Mouse (Mus musculus) embryonic facial prominence, embryonic 10.5 days (tissue): Measurements from ENCODE around the gene Gm11758. TPM values are rescaled to one million over a fixed set of nuclear protein-coding genes. Genes with fewer than 3 reads are reported as not detected.
"Not testable (repeated sequence)": the region's sequence is repeated elsewhere in the genome, so short reads cannot be mapped to it uniquely, and the experiment has no call there.

ENCODE experiments used
- DNase-seq: peaks from one replicate; pipeline ENCODE4 v3.0.0-alpha.2; 2017; ENCODE audit warnings: low spot score
- H3K27ac ChIP-seq: fragments of 300-500 bp; sonication (generic); replicated peaks from 2 replicates; pipeline ENCODE4 v1.5.1; 2016; ENCODE audit warnings: mild to moderate bottlenecking
- H3K27me3 ChIP-seq: fragments of 300-500 bp; sonication (generic); replicated peaks from 2 replicates; pipeline ENCODE4 v1.6.1; 2016; ENCODE audit warnings: low read depth, mild to moderate bottlenecking; ENCODE audit not compliant: poor library complexity, severe bottlenecking
- H3K36me3 ChIP-seq: fragments of 300-500 bp; sonication (generic); replicated peaks from 2 replicates; pipeline ENCODE4 v1.6.1; 2016; ENCODE audit warnings: mild to moderate bottlenecking, moderate library complexity
- H3K4me1 ChIP-seq: fragments of 300-500 bp; sonication (generic); 2 replicates; pipeline ENCODE4 v1.6.1; 2016
- H3K4me3 ChIP-seq: fragments of 300-500 bp; sonication (generic); 2 replicates; pipeline ENCODE4 v1.5.1; 2016; ENCODE audit warnings: mild to moderate bottlenecking, moderate library complexity
- H3K9me3 ChIP-seq: fragments of 300-500 bp; sonication (generic); 2 replicates; pipeline ENCODE4 v1.6.1; 2016; ENCODE audit warnings: mild to moderate bottlenecking
- WGBS: fragments of 180-500 bp; shearing (Covaris S2); methylation state at CpG from one replicate; pipeline ENCODE4 v1.1.7; 2016; 5-methylcytosine and 5-hydroxymethylcytosine counted together
- polyA plus RNA-seq: library from polyadenylated mRNA; unstranded; fragments of >200 nt; fragmentation: Nextera tagmentation; extraction: Ambion mirVana; gene quantifications from 2 replicates; pipeline ENCODE4 v1.2.1, GENCODE M21; 2016

Gene Gm11758
- not detected in 2 replicates for polyA plus RNA-seq

DNA sequence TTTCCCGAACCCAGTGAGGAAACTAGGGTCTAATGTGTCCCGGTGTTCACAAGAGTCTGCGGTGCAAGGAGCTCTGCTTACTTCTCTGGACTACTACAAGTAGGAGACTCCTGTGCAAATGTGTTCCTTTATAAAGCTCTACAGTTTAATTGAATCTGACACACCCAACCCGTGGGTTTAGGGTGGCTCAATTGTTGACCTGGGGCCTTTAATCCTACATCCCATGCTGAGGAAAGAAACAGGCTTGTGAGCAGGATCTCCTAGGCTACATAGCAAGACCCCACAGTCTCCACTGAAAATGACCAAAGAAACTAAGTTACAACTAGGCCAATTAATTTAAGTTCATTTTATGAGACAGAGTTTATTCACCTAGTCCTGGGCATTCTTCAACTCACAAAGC lies at the start of gene Gm11758:
TSS of gene Gm11758 (minus strand) at position 101 of the 400 bp plus-strand sequence.
- H3K9me3 ChIP-seq, H3K36me3 ChIP-seq, H3K4me1 ChIP-seq, H3K27ac ChIP-seq, H3K27me3 ChIP-seq, H3K4me3 ChIP-seq, DNase-seq: not testable (repeated sequence)
- WGBS: no CpG with 5 or more reads among the region's 4 CpGs

DNA sequence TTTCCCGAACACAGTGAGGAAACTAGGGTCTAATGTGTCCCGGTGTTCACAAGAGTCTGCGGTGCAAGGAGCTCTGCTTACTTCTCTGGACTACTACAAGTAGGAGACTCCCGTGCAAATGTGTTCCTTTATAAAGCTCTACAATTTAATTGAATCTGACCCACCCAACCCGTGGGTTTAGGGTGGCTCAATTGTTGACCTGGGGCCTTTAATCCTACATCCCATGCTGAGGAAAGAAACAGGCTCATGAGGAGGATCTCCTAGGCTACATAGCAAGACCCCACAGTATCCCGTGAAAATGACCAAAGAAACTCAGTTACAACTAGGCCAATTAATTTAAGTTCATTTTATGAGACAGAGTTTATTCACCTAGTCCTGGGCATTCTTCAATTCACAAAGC lies 44.6 kb upstream of the Gm11758 start, which contains the start of gene Gm11756:
TSS of gene Gm11756 (minus strand) at position 101 of the 400 bp plus-strand sequence.
- H3K9me3 ChIP-seq, H3K27me3 ChIP-seq, H3K4me1 ChIP-seq, H3K27ac ChIP-seq, H3K4me3 ChIP-seq, DNase-seq, H3K36me3 ChIP-seq: not testable (repeated sequence)
- WGBS: 87% methylated on average over 6 of the region's 6 CpGs

GRCm38 (mm10) chr4:73905853-73906252 lies 29.8 kb upstream of the Gm11758 start, which contains the start of gene Gm13871:
Gene Gm13871, minus strand, starts transcription at chr4:73905953.
- DNase-seq, H3K27me3 ChIP-seq, H3K9me3 ChIP-seq, H3K27ac ChIP-seq, H3K4me1 ChIP-seq, H3K36me3 ChIP-seq, H3K4me3 ChIP-seq: not testable (repeated sequence)
- no CpG with 5 or more reads among the region's 4 CpGs for WGBS

DNA sequence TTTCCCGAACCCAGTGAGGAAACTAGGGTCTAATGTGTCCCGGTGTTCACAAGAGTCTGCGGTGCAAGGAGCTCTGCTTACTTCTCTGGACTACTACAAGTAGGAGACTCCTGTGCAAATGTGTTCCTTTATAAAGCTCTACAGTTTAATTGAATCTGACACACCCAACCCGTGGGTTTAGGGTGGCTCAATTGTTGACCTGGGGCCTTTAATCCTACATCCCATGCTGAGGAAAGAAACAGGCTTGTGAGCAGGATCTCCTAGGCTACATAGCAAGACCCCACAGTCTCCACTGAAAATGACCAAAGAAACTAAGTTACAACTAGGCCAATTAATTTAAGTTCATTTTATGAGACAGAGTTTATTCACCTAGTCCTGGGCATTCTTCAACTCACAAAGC lies 14.9 kb upstream of the Gm11758 start, which contains the start of gene Gm11757:
TSS of gene Gm11757 (minus strand) at position 101 of the 400 bp plus-strand sequence.
- H3K27me3 ChIP-seq, H3K4me1 ChIP-seq, DNase-seq, H3K27ac ChIP-seq, H3K4me3 ChIP-seq, H3K9me3 ChIP-seq, H3K36me3 ChIP-seq: not testable (repeated sequence)
- no CpG with 5 or more reads among the region's 4 CpGs for WGBS

- Histone ChIP-seq H3K27ac (no peak overlapping the region), H3K36me3 (no peaks in the 10 kb centered on the region), H3K4me3 (no peak overlapping the region), H3K4me1 (no peaks in the 10 kb centered on the region), H3K9me3 (no peaks in the 10 kb centered on the region), H3K27me3 (no peaks in the 10 kb centered on the region)
- no peak for DNase-seq
- 92% methylated on average over 3 of the region's 3 CpGs for WGBS
These were observed 49.5 kb downstream of the Gm11758 start for GRCm38 (mm10) chr4:73826587-73826986.

Other genes with a start within 250 kb of the Gm11758 start
- not detected in 2 replicates for gene Gm11236, start 238.1 kb downstream of the Gm11758 start, polyA plus RNA-seq
- not detected in 2 replicates for gene Gm11239, start 207.9 kb downstream of the Gm11758 start, polyA plus RNA-seq
- gene Gm428, start 192.8 kb downstream of the Gm11758 start, polyA plus RNA-seq: not detected in 2 replicates
- 3.2 and 3.9 TPM in 2 replicates for gene Rasef, start 85.3 kb downstream of the Gm11758 start, polyA plus RNA-seq
- not detected in 2 replicates for gene Gm11757, start 14.8 kb upstream of the Gm11758 start, polyA plus RNA-seq
- gene Gm13871, start 29.7 kb upstream of the Gm11758 start, polyA plus RNA-seq: not detected in 2 replicates
- 0.11 TPM in 1 of 2 replicates, not detected in the other for gene Gm11756, start 44.5 kb upstream of the Gm11758 start, polyA plus RNA-seq
- not detected in 2 replicates for gene 2310002L09Rik, start 74.6 kb upstream of the Gm11758 start, polyA plus RNA-seq
- 2.2 and 3.4 TPM in 2 replicates for gene Frmd3, start 137.2 kb upstream of the Gm11758 start, polyA plus RNA-seq